Mouse (Mus musculus): Measurements from ENCODE around the gene Ctdspl.

DNA sequence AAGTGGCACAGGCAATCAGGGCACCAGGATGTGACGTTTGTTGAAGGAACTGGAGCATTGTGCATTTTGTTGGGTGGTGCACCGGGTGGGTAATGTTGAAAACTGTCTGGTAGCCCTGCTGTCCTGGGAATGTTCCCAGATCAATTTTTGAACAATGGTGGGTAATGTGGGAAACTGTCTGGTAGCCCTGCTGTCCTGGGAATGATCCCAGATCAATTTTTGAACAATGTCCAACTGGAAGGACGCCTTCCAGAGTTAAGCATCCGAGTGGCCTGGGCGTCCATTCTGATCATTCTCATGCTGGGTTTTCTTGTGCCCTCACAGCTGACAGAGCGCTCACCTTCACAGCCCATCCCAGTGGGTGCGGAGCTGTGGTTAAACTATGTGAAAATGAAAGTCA is 101.1 kb downstream of the Ctdspl start:
- TF ChIP-seq CTCF (conservative IDR thresholded peaks at IDR 0.05; ENCODE audit: low read length) (no peak), POU5F1 (IDR thresholded peaks at IDR 0.05; ENCODE audit: borderline replicate concordance, low read length) (no peak)

All from E14TG2a.4 (cell line).